Mouse (Mus musculus) lung, postnatal 10 days (tissue): ENCODE data around the gene Syt12.
"Not testable (repeated sequence)": the region's sequence is repeated elsewhere in the genome, so short reads cannot be mapped to it uniquely, and the experiment has no call there.

ENCODE experiments used
- DNase-seq: peaks from one replicate; pipeline ENCODE4 v3.0.0; 2021

The Syt12 gene

GRCm38 (mm10) chr19:4487877-4488276 is 10.6 kb upstream of the Syt12 start:
- peak; percentile 30 for DNase-seq

- no peak for DNase-seq
Measured at GRCm38 (mm10) chr19:4485006-4485405, 7.8 kb upstream of the Syt12 start.

- no peak for DNase-seq
Measured at GRCm38 (mm10) chr19:4482111-4482859, 5.0 kb upstream of the Syt12 start.

- no peak for DNase-seq
Measured at GRCm38 (mm10) chr19:4481326-4481725, 4.1 kb upstream of the Syt12 start.

- DNase-seq = no peak
Measured at GRCm38 (mm10) chr19:4480041-4480440, 2.8 kb upstream of the Syt12 start.

- DNase-seq = no peak
Measured at GRCm38 (mm10) chr19:4478190-4478516, 906 bp upstream of the Syt12 start.

- DNase-seq = peak; percentile 44
Measured at GRCm38 (mm10) chr19:4476601-4477257, 518 bp downstream of the Syt12 start.

GRCm38 (mm10) chr19:4475224-4475925 is 1.9 kb downstream of the Syt12 start:
- DNase-seq = no peak

- DNase-seq = no peak
Measured at GRCm38 (mm10) chr19:4474739-4475138, 2.5 kb downstream of the Syt12 start.

GRCm38 (mm10) chr19:4473549-4473948 is 3.7 kb downstream of the Syt12 start:
- DNase-seq = no peak

- DNase-seq = peak; percentile 26
Measured at GRCm38 (mm10) chr19:4468363-4468762, 8.9 kb downstream of the Syt12 start.

- no peak for DNase-seq
Measured at GRCm38 (mm10) chr19:4464666-4465065, 12.6 kb downstream of the Syt12 start.

GRCm38 (mm10) chr19:4461981-4462380 is 15.3 kb downstream of the Syt12 start:
- DNase-seq = no peak

- DNase-seq = peak; percentile 69
Measured at GRCm38 (mm10) chr19:4456227-4456626, 21.0 kb downstream of the Syt12 start.

- no peak for DNase-seq
Measured at GRCm38 (mm10) chr19:4455071-4455800, 22.0 kb downstream of the Syt12 start.

- not testable (repeated sequence) for DNase-seq
Measured at GRCm38 (mm10) chr19:4454040-4454439, 23.2 kb downstream of the Syt12 start.

GRCm38 (mm10) chr19:4452525-4452924 is 24.7 kb downstream of the Syt12 start:
- no peak for DNase-seq

- DNase-seq = no peak
Measured at GRCm38 (mm10) chr19:4451965-4452364, 25.3 kb downstream of the Syt12 start.

- no peak for DNase-seq
Measured at GRCm38 (mm10) chr19:4451098-4451497, 26.1 kb downstream of the Syt12 start.

GRCm38 (mm10) chr19:4450666-4451065 is 26.6 kb downstream of the Syt12 start:
- DNase-seq = no peak

GRCm38 (mm10) chr19:4449230-4449629 is 28.0 kb downstream of the Syt12 start:
- no peak for DNase-seq

- no peak for DNase-seq
Measured at GRCm38 (mm10) chr19:4447445-4447844, 29.8 kb downstream of the Syt12 start.
